Mouse (Mus musculus) stomach, postnatal 0 days (tissue): Measurements from ENCODE around the gene Shcbp1l. TPM values are rescaled to one million over a fixed set of nuclear protein-coding genes. Genes with fewer than 3 reads are reported as not detected.

Experiments used
- ATAC-seq: fragments of 200-750 bp; cut with Nextera tagmentation; 2 replicates; pipeline ENCODE4 v1.8.0; 2017; ENCODE audit not compliant: low FRiP score, low TSS enrichment
- DNase-seq: peaks from one replicate; pipeline ENCODE4 v3.0.0-alpha.2; 2016; ENCODE audit warnings: low spot score
- H3K27ac ChIP-seq: fragments of 300-500 bp; sonication (generic); replicated peaks from 2 replicates; pipeline ENCODE4 v1.5.1; 2014; ENCODE audit warnings: mild to moderate bottlenecking, control low read depth
- H3K27me3 ChIP-seq: fragments of 300-500 bp; sonication (generic); 2 replicates; pipeline ENCODE4 v1.6.1; 2014; ENCODE audit warnings: low read length; ENCODE audit not compliant: control insufficient read depth, insufficient read depth
- H3K36me3 ChIP-seq: fragments of 300-500 bp; sonication (generic); 2 replicates; pipeline ENCODE4 v1.6.1; 2014; ENCODE audit warnings: low read length, mixed read lengths; ENCODE audit not compliant: control insufficient read depth, insufficient read depth
- H3K4me1 ChIP-seq: fragments of 300-500 bp; sonication (generic); replicated peaks from 2 replicates; pipeline ENCODE4 v1.6.1; 2014; ENCODE audit warnings: antibody characterized with exemption; ENCODE audit not compliant: control insufficient read depth, insufficient read depth
- H3K4me2 ChIP-seq: fragments of 300-500 bp; sonication (generic); replicated peaks from 2 replicates; pipeline ENCODE4 v1.6.1; 2014; ENCODE audit warnings: low read depth, mild to moderate bottlenecking, control low read depth, moderate library complexity
- H3K4me3 ChIP-seq: fragments of 300-500 bp; sonication (generic); 2 replicates; pipeline ENCODE4 v1.5.1; 2014; ENCODE audit warnings: low read depth, low read length, control low read depth
- H3K9ac ChIP-seq: fragments of 300-500 bp; sonication (generic); 2 replicates; pipeline ENCODE4 v1.6.1; 2014; ENCODE audit warnings: mild to moderate bottlenecking, low read length, control low read depth, mixed read lengths
- H3K9me3 ChIP-seq: fragments of 300-500 bp; sonication (generic); 2 replicates; pipeline ENCODE4 v1.6.1; 2016; ENCODE audit warnings: low read length; ENCODE audit not compliant: control insufficient read depth
- CTCF ChIP-seq: IDR thresholded peaks from 2 replicates; pipeline ENCODE4 v1.5.1; 2016; ENCODE audit warnings: antibody characterized with exemption, low read depth, mild to moderate bottlenecking, moderate library complexity
- EP300 ChIP-seq: optimal IDR thresholded peaks from 2 replicates; pipeline ENCODE3; 2016; ENCODE audit warnings: antibody characterized with exemption
- WGBS: fragments of 180-500 bp; shearing (Covaris S2); extraction: QIAGEN DNeasy Blood & Tissue Kit; methylation state at CpG from one replicate; pipeline ENCODE4 v1.1.7; 2014; 5-methylcytosine and 5-hydroxymethylcytosine counted together
- polyA plus RNA-seq: library from polyadenylated mRNA; unstranded; fragments of >200 nt; fragmentation: Nextera tagmentation; extraction: Ambion mirVana; gene quantifications from 2 replicates; pipeline ENCODE4 v1.2.1, GENCODE M21; 2015

Gene Shcbp1l
- polyA plus RNA-seq, 1 experiment from 2014 or later: 0.04 TPM

- 68% methylated on average over 9 of the region's 9 CpGs for WGBS
- Histone ChIP-seq H3K4me3 (no peak overlapping the region), H3K4me1 (no peaks in the 10 kb centered on the region), H3K27me3 (no peaks in the 10 kb centered on the region), H3K27ac (no peak overlapping the region), H3K9ac (no peak overlapping the region), H3K9me3 (no peaks in the 10 kb centered on the region), H3K36me3 (no peaks in the 10 kb centered on the region), H3K4me2 (no peak overlapping the region)
- ATAC-seq: 0 out of 2 replicates have a peak, but pooled peaks have one; percentile 62
- no peak for TF ChIP-seq EP300
- no peak for TF ChIP-seq CTCF
- DNase-seq: peak; percentile 48
Observed at GRCm38 (mm10) chr1:153500030-153500429, 75.1 kb downstream of the Shcbp1l start.

GRCm38 (mm10) chr1:153501644-153502321 is 76.8 kb downstream of the Shcbp1l start:
- ATAC-seq: peak; percentile 69
- no peaks in the 10 kb centered on the region for H3K27me3 ChIP-seq
- 35% methylated on average over 5 of the region's 5 CpGs for WGBS
- no peak overlapping the region for H3K9ac ChIP-seq
- no peak overlapping the region for H3K4me3 ChIP-seq
- no peak overlapping the region for H3K4me2 ChIP-seq
- H3K4me1 ChIP-seq: no peaks in the 10 kb centered on the region
- no peaks in the 10 kb centered on the region for H3K36me3 ChIP-seq
- no peaks in the 10 kb centered on the region for H3K9me3 ChIP-seq
- H3K27ac ChIP-seq: no peak overlapping the region
- peak; percentile 36 for TF ChIP-seq CTCF
- no peak for TF ChIP-seq EP300
- peak; percentile 18 for DNase-seq

Other genes with a start within 250 kb of the Shcbp1l start
- 17.6 and 18.2 TPM in 2 replicates for gene Lamc2, start 238.7 kb upstream of the Shcbp1l start, polyA plus RNA-seq
- 41.6 and 41.8 TPM in 2 replicates for gene Lamc1, start 92.4 kb upstream of the Shcbp1l start, polyA plus RNA-seq
- 6.6 and 10.6 TPM in 2 replicates for gene Dhx9, start 62.5 kb downstream of the Shcbp1l start, polyA plus RNA-seq
- gene Npl, start 124.9 kb downstream of the Shcbp1l start, polyA plus RNA-seq: 4.1 and 5.3 TPM in 2 replicates
- 0.16 and 0.29 TPM in 2 replicates for gene Rgs8, start 227.9 kb downstream of the Shcbp1l start, polyA plus RNA-seq